Mouse (Mus musculus) monocyte, adult 59 days (primary cell): ENCODE measurements around the gene Daxx. TPM values are rescaled to one million over a fixed set of nuclear protein-coding genes. Genes with fewer than 3 reads are reported as not detected.

ENCODE experiments used
- total RNA-seq, 2 experiments: library from RNA; stranded (reverse); gene quantifications; one replicate each; pipeline ENCODE4 v1.2.4; 2023

The Daxx gene
- 10 to 100 TPM; 74.9 to 76.2 TPM for total RNA-seq

GRCm38 (mm10) chr17:33909077-33909868 is at the start of gene Daxx:
TSS of gene Daxx (plus strand) at chr17:33909414.

GRCm38 (mm10) chr17:33873537-33873936 is 35.7 kb upstream of the Daxx start, which contains the start of gene Gm7029:
TSS of gene Gm7029 (plus strand) at chr17:33873837.

DNA sequence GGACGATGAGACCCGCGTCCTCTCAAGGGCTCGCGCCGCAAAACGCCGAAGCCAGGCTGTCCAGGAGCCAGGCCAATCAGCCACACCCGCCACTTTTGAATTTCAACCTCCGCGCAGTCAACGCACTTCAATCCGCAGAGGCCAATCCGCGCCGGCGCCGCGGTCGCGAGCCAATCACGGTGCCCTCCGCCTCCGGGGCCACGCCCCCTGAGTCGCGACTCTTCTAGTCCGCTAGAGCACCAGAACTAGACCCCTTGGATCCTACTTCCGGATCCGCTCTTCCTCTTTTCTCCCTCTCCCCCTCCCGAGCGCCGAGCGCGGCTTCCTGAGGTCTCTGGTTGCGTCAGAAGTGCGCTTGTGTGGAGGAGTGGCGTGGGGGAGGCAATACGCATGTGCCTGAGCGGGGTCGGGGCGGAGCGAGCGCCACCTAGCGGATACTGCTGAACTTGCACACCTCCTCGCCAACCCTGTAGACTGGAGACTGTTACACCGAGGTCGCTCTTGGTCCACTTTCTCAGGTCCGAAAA is 18.6 kb upstream of the Daxx start, which contains the start of gene Kifc1:
TSS of gene Kifc1 (minus strand) at position 129 of the 527 bp plus-strand sequence.

DNA sequence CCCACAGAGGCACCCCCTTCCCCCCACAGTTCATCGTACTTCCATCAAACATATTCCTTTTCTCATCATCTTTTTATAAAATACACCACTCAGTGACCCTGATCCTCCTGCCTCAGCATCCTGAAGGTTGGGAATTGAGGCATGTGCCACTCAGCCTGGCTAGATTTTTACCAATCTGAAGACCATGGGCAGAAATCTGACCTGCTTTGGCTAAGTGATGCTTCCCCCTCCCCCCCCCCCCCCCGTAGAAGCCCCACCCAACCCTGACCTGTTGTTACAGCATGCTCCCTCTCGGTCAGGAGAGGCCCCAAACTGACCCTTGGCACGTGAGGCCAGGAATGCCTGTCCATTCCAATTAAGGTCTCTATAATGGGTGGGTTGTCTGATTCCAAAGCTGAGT is 4.4 kb upstream of the Daxx start, which contains the start of gene Platr17:
TSS of gene Platr17 (plus strand) at position 301 of the 400 bp plus-strand sequence.

GRCm38 (mm10) chr17:33915671-33916250 is 6.5 kb downstream of the Daxx start, which contains the start of the genes Tapbp and Zbtb22:
TSS of gene Tapbp (plus strand) at chr17:33915899.
TSS of gene Zbtb22 (plus strand) at chr17:33915904.

DNA sequence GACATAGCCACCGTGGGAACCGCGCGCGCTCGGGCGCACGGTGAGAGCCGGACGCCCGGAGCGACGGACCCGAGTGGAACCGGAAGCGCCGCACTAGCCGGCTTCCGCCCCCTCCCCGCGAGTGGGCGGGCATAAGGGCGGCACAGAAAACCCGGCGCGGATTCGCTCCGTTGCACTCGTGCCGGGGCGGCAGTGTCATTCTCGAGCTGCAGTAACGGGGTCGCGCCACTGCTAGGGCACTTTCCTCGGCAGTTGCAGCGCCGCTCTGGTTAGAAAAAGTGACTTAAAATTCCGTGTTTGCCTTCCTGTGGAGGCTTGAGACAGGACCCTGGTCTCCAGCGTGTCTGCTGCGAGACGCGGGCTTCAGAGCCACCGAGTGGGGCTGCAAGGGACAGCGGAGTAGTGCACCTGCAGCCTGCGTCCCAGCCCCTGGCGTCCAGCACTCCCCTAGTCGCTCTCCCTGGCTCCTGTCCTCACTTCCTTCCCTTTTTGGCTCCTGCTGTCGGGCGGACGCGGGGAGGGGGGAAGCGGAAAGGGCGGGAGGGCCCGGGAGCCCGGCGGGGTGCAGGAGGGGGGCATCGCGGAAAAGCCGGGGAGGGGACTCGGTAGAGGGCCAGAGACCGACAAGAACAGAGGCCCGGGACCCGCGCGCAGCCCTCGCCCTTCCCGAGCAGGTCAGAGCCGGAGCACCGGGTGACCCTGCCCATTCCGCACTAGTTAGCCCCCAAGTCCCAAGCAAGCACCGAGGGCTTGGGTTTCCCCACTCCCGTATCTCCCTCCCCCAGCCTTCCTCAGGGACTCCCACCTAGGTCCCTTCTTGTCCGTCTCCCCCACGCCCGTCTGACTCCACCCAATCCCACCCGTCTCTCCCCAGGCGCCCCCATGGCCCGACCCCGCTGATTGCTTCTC is 20.4 kb downstream of the Daxx start, which contains the start of gene Rgl2:
TSS of gene Rgl2 (plus strand) at position 173 of the 909 bp plus-strand sequence.

DNA sequence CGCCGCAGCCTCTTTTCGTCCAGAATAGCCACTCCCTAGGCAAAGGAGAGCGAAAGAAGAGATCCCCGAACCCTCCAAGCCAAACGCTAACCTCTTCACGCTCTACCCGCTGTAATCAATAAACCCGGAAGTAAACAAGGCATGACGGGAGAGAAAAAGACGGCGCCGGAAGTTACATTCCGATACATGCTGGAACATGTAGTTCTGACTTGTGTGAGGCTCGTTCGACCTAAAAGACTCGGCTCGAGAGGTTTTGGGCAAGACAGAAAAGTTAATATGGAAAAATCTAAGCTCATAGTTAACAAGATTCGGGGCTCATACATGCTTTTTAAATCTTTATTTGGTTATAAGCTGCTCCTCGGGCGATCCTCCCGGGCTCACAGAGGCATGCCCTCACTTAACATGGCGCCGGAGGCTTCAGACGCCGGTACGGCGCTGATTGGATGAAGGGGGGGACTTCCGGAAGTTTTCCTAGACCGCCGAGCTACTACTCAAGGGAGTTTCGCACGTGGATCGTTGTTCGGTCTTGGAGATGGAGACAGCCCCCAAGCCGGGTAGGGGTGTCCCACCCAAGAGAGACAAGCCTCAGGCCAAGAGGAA is 31.1 kb downstream of the Daxx start, which contains the start of the genes Pfdn6 and Wdr46:
TSS of gene Pfdn6 (minus strand) at position 138 of the 600 bp plus-strand sequence.
TSS of gene Wdr46 (plus strand) at position 455 of the 600 bp plus-strand sequence.

DNA sequence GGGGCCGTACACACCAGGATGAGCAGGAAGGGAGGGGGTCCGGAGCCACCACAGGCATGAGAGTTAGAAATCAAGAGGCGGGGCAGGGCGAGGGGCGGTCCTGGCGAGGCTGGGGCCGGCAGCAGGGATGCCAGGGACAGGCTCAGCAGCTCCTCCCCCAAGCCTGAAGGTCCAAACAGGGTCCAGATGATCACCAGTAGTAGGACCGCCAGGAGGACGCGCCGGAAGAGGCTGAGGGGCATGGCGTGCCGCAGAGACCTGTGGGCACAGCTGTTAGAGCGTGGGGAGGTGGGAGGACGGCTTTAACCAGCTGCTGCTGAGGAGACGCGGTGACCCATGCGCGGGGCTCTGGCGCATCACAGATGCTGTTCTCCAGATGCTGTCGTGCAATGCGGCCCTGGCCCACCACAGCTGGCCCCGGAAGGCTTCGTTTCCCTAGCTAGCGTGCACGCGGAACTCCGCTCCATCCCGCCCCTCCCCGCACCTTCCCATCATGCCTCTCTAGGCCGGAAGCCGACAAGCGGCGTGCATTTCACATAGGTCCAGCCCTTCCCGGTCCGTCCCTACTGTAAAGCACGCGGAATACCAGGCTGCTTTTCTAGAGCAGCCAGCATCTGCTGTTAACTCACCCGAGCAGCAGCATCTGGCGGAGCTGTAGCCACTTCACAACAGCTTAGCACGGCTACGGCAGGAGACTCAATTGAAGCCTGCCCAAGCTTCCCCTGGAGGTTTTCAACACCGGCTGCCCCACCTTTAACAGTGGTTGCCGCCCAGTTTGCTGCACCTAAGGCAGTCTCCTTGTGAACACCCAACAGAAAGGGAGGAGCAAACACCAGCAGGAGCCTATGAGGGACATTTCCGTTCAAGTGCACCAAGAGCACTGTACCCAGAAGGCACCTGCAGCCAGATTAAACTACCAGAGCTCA is 42.1 kb downstream of the Daxx start, which contains the start of gene B3galt4:
TSS of gene B3galt4 (minus strand) at position 468 of the 926 bp plus-strand sequence.

GRCm38 (mm10) chr17:33955555-33956214 is 46.5 kb downstream of the Daxx start, which contains the start of the genes Vps52 and Rps18:
TSS of gene Vps52 (plus strand) at chr17:33955812.
TSS of gene Rps18 (minus strand) at chr17:33956001.

Other genes starting within 250 kb of the Daxx start
- gene Hnrnpm, start 222.6 kb upstream of the Daxx start, total RNA-seq = 100 to 1,000 TPM; 235 to 317 TPM
- gene March2, start 190.7 kb upstream of the Daxx start, total RNA-seq = 10 to 100 TPM; 56.4 to 61.5 TPM
- 100 to 1,000 TPM; 210 to 222 TPM for gene Rab11b, start 148.9 kb upstream of the Daxx start, total RNA-seq
- gene Angptl4, start 127.6 kb upstream of the Daxx start, total RNA-seq = 1 to 10 TPM; 5.3 to 7.1 TPM
- gene Kank3, start 98.9 kb upstream of the Daxx start, total RNA-seq = 10 to 100 TPM; 17.2 to 17.8 TPM
- gene Rps28, start 84.9 kb upstream of the Daxx start, total RNA-seq = 1,000 to 10,000 TPM; 2,442 to 2,474 TPM
- 100 to 1,000 TPM; 123 to 158 TPM for gene Ndufa7, start 84.8 kb upstream of the Daxx start, total RNA-seq
- 1 to 10 TPM; 1.8 to 2.6 TPM for gene Cd320, start 66.3 kb upstream of the Daxx start, total RNA-seq
- not detected for gene Gm7029, start 35.6 kb upstream of the Daxx start, total RNA-seq
- 1 to 10 TPM; 1.1 to 2.9 TPM for gene Kifc1, start 18.8 kb upstream of the Daxx start, total RNA-seq
- 1 to 10 TPM in 1 of 2 experiments, not detected in 1; 4.0 TPM for gene Platr17, start 4.3 kb upstream of the Daxx start, total RNA-seq
- gene Tapbp, start 6.5 kb downstream of the Daxx start, total RNA-seq = 100 to 1,000 TPM; 399 to 458 TPM
- 10 to 100 TPM; 32.1 to 39.3 TPM for gene Zbtb22, start 6.5 kb downstream of the Daxx start, total RNA-seq
- 100 to 1,000 TPM; 186 to 207 TPM for gene Rgl2, start 20.1 kb downstream of the Daxx start, total RNA-seq
- gene Pfdn6, start 30.9 kb downstream of the Daxx start, total RNA-seq = 10 to 100 TPM; 51.6 to 71.3 TPM
- 10 to 100 TPM; 30.5 to 34.8 TPM for gene Wdr46, start 31.2 kb downstream of the Daxx start, total RNA-seq
- gene B3galt4, start 42.1 kb downstream of the Daxx start, total RNA-seq = 10 to 100 TPM; 14.7 to 17.3 TPM
- 10 to 100 TPM; 48.0 to 57.5 TPM for gene Vps52, start 46.4 kb downstream of the Daxx start, total RNA-seq
- gene Rps18, start 46.6 kb downstream of the Daxx start, total RNA-seq = 100 to 1,000 TPM; 791 to 877 TPM
- 1,000 to 10,000 TPM; 3,154 to 3,159 TPM for gene H2-K1, start 90.9 kb downstream of the Daxx start, total RNA-seq
- gene Ring1, start 115.3 kb downstream of the Daxx start, total RNA-seq = 10 to 100 TPM; 31.1 to 31.8 TPM
- gene H2-Ke6, start 118.6 kb downstream of the Daxx start, total RNA-seq = 10 to 100 TPM; 58.7 to 60.7 TPM
- 100 to 1,000 TPM; 102 to 104 TPM for gene Slc39a7, start 122.3 kb downstream of the Daxx start, total RNA-seq
- 100 to 1,000 TPM; 100 to 103 TPM for gene Rxrb, start 122.4 kb downstream of the Daxx start, total RNA-seq
- gene Col11a2, start 130.0 kb downstream of the Daxx start, total RNA-seq = 1 to 10 TPM; 3.1 to 6.2 TPM
- gene H2-Oa, start 182.9 kb downstream of the Daxx start, total RNA-seq = 10 to 100 TPM; 12.2 to 18.9 TPM
- gene H2-DMa, start 210.1 kb downstream of the Daxx start, total RNA-seq = 100 to 1,000 TPM; 345 to 355 TPM
- 100 to 1,000 TPM; 367 to 380 TPM for gene Brd2, start 213.2 kb downstream of the Daxx start, total RNA-seq
- gene H2-DMb2, start 233.9 kb downstream of the Daxx start, total RNA-seq = 10 to 100 TPM; 88.6 to 96.9 TPM
- gene H2-DMb1, start 243.7 kb downstream of the Daxx start, total RNA-seq = 100 to 1,000 TPM; 301 to 308 TPM